Mouse (Mus musculus): ENCODE results near the gene Ank2. TPM values are rescaled to one million over a fixed set of nuclear protein-coding genes. Genes with fewer than 3 reads are reported as not detected.

The Ank2 gene
- polyA plus RNA-seq, 1 experiment from 2014 or later, result 16.6 TPM

DNA sequence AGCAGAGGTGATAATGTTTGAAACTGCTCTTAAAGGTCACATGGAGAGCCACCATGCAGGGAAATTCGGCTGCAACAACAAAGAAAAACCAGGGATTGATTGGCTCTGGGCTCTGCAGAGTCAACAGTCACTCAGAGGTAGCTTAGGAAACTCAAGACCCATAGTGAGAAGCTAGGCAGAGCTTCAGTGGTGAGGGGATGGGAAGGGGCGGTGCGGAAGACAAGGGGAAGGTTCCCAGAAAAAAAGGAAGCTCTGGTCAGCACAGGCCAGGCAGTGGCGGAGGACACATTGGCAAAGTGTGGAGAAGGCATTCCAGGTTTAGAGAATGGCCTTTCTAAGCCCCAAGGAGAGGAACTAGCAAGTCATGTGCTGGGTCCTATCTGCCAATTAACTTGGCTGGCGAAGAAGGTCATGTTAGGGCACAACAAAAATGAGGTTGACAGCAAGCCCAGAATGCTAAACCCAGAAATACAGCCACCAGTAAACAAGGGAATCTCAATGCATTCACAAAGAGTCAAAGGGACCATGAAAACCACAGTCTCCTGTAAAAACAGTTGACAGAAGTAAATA lies 28.4 kb upstream of the Ank2 start:
- H3K27ac ChIP-seq (replicated peaks; ENCODE audit: low read depth, low read length), result no peak overlapping the region
- no peak overlapping the region for H3K4me3 ChIP-seq (ENCODE audit: low read depth, low read length)
- no peaks in the 10 kb centered on the region for H3K4me1 ChIP-seq (ENCODE audit: control insufficient read depth, insufficient read depth, low read length)
- H3K9me3 ChIP-seq (ENCODE audit: control insufficient read depth, low read length), result no peaks in the 10 kb centered on the region
- no peak overlapping the region for H3K9ac ChIP-seq (ENCODE audit: low read length)
- WGBS, result 79% methylated on average over 5 of the region's 5 CpGs
- no peak overlapping the region for H3K4me2 ChIP-seq (ENCODE audit: low read depth, severe bottlenecking)
- no peaks in the 10 kb centered on the region for H3K27me3 ChIP-seq (ENCODE audit: control insufficient read depth, insufficient read depth, low read length)
- no peak for DNase-seq (ENCODE audit: low spot score)
- ATAC-seq (ENCODE audit: insufficient number of reproducible peaks, low FRiP score, low TSS enrichment, low read depth), result no peak
- H3K36me3 ChIP-seq (ENCODE audit: control insufficient read depth, insufficient read depth, low read length), result no peaks in the 10 kb centered on the region

DNA sequence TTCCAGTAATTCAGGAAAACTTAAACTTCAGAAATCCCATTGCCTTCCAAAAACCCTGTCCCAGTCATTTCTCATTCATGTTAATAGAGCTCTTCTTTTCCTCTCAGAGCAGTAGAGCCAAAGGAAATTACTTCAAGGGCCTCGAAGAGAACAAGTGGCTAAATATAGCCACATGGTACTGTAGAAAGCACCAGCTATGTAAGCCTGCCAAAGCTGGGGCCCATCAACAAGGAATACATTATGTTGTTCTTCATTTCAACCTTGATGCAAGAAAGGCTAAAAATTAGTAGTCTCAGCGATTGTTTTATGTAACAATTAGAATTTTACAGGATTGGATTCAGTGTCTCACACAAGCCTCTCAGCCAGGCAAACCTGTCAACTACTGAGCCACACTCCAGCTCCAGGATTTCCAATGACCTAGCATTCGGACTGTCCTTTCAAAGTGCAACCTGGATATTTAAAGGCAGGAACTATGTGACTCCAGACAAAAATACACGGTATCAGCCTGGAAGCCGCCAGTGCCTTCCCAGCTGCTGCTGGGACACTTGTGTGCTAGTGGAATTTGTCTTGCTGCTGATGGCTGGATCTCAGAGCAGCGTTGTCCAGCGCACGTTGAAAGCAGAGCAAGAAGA lies 26.2 kb upstream of the Ank2 start:
- no peaks in the 10 kb centered on the region for H3K27me3 ChIP-seq (ENCODE audit: control insufficient read depth, insufficient read depth, low read length)
- no peak overlapping the region for H3K4me3 ChIP-seq (ENCODE audit: low read depth, low read length)
- H3K4me2 ChIP-seq (ENCODE audit: low read depth, severe bottlenecking), result no peak overlapping the region
- no peaks in the 10 kb centered on the region for H3K9me3 ChIP-seq (ENCODE audit: control insufficient read depth, low read length)
- DNase-seq (ENCODE audit: low spot score) (no peak), ATAC-seq (ENCODE audit: insufficient number of reproducible peaks, low FRiP score, low TSS enrichment, low read depth) (no peak)
- H3K36me3 ChIP-seq (ENCODE audit: control insufficient read depth, insufficient read depth, low read length), result no peaks in the 10 kb centered on the region
- H3K9ac ChIP-seq (ENCODE audit: low read length), result no peak overlapping the region
- 84% methylated on average over 8 of the region's 8 CpGs for WGBS
- H3K27ac ChIP-seq (replicated peaks; ENCODE audit: low read depth, low read length), result no peak overlapping the region
- no peaks in the 10 kb centered on the region for H3K4me1 ChIP-seq (ENCODE audit: control insufficient read depth, insufficient read depth, low read length)

DNA sequence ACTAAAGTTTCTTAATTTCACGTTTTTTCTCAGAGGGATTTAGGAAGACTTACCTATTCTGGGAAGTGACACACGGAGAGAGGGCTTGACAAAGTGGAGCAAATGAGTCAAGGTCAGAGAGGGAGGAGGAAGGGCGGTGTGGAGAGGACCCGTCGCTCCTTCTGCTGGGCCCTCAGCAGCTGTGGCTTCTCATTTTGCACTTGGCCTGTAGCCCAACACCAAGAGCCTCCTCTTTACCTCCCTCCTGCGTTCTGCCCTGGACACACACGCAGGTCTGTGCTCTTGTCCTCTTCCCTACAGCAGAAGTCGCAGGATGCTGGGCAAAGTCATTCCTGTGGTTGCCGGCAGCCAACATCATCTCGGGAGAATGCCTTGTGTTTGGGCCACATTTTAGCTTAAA lies 22.0 kb upstream of the Ank2 start:
- 74% methylated on average over 10 of the region's 10 CpGs for WGBS
- Histone ChIP-seq H3K4me1 (ENCODE audit: control insufficient read depth, insufficient read depth, low read length) (no peaks in the 10 kb centered on the region), H3K27ac (replicated peaks; ENCODE audit: low read depth, low read length) (no peak overlapping the region)

DNA sequence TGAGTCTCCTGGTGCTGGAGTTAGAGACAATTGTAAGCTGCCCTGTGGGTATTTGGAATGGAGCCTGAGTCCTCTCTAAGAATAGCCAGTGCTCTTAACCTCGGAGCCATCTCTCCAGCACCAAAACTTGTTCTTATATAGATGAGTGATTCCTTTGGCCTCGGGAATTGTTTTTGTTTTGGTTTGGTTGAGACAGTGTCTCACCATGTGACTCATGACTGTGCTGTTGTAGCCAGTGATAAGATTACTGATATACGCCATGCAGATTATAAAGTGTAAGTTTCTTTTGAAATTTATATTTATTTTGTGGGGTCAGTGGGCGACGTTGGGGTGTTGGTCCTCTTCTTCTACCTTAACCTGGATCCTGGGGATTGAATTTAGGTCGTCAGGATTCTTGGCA lies 21.1 kb upstream of the Ank2 start:
- H3K27me3 ChIP-seq (ENCODE audit: control insufficient read depth, insufficient read depth, low read length), result no peaks in the 10 kb centered on the region
- no peak overlapping the region for H3K4me2 ChIP-seq (ENCODE audit: low read depth, severe bottlenecking)
- no peak for DNase-seq (ENCODE audit: low spot score)
- no peak overlapping the region for H3K9ac ChIP-seq (ENCODE audit: low read length)
- no peaks in the 10 kb centered on the region for H3K36me3 ChIP-seq (ENCODE audit: control insufficient read depth, insufficient read depth, low read length)
- H3K4me3 ChIP-seq (ENCODE audit: low read depth, low read length), result no peak overlapping the region
- ATAC-seq (ENCODE audit: insufficient number of reproducible peaks, low FRiP score, low TSS enrichment, low read depth), result no peak
- no peak overlapping the region for H3K27ac ChIP-seq (replicated peaks; ENCODE audit: low read depth, low read length)
- no peaks in the 10 kb centered on the region for H3K4me1 ChIP-seq (ENCODE audit: control insufficient read depth, insufficient read depth, low read length)
- no peaks in the 10 kb centered on the region for H3K9me3 ChIP-seq (ENCODE audit: control insufficient read depth, low read length)
- 86% methylated on average over 6 of the region's 6 CpGs for WGBS

More for the DNA sequence above, 22.0 kb upstream of the Ank2 start:
- H3K4me3 ChIP-seq (ENCODE audit: low read depth, low read length), result no peak overlapping the region
- H3K9me3 ChIP-seq (ENCODE audit: control insufficient read depth, low read length), result no peaks in the 10 kb centered on the region
- no peak for DNase-seq (ENCODE audit: low spot score)
- no peaks in the 10 kb centered on the region for H3K36me3 ChIP-seq (ENCODE audit: control insufficient read depth, insufficient read depth, low read length)
- no peak overlapping the region for H3K9ac ChIP-seq (ENCODE audit: low read length)
- ATAC-seq (ENCODE audit: insufficient number of reproducible peaks, low FRiP score, low TSS enrichment, low read depth), result no peak
- H3K27me3 ChIP-seq (ENCODE audit: control insufficient read depth, insufficient read depth, low read length), result no peaks in the 10 kb centered on the region
- H3K4me2 ChIP-seq (ENCODE audit: low read depth, severe bottlenecking), result no peak overlapping the region

DNA sequence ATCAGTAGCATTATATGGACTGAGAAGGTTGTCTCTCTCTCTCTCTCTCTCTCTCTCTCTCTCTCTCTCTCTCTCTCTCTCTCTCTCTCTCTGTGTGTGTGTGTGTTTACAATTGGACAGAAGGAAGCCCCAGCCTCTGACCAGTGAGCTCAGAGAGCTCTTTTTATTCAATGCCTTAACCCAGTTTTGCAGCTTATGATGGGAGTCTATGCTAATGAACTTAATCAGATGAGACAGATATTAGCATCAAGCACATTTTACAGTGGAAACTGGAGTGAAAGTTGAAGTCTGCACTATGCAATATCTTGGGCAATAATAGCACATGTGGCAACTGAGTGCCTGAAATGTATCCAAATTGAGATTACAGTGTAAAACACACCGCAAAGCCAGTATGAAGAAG lies 16.1 kb upstream of the Ank2 start:
- Histone ChIP-seq H3K36me3 (ENCODE audit: control insufficient read depth, insufficient read depth, low read length) (no peaks in the 10 kb centered on the region), H3K9me3 (ENCODE audit: control insufficient read depth, low read length) (no peaks in the 10 kb centered on the region), H3K4me2 (ENCODE audit: low read depth, severe bottlenecking) (no peak overlapping the region), H3K4me3 (ENCODE audit: low read depth, low read length) (no peak overlapping the region), H3K27ac (replicated peaks; ENCODE audit: low read depth, low read length) (no peak overlapping the region), H3K4me1 (ENCODE audit: control insufficient read depth, insufficient read depth, low read length) (no peaks in the 10 kb centered on the region), H3K9ac (ENCODE audit: low read length) (no peak overlapping the region), H3K27me3 (ENCODE audit: control insufficient read depth, insufficient read depth, low read length) (no peaks in the 10 kb centered on the region)
- no peak for ATAC-seq (ENCODE audit: insufficient number of reproducible peaks, low FRiP score, low TSS enrichment, low read depth)
- WGBS, result 91% methylated on average over 1 of the region's 1 CpGs
- DNase-seq (ENCODE audit: low spot score), result no peak

DNA sequence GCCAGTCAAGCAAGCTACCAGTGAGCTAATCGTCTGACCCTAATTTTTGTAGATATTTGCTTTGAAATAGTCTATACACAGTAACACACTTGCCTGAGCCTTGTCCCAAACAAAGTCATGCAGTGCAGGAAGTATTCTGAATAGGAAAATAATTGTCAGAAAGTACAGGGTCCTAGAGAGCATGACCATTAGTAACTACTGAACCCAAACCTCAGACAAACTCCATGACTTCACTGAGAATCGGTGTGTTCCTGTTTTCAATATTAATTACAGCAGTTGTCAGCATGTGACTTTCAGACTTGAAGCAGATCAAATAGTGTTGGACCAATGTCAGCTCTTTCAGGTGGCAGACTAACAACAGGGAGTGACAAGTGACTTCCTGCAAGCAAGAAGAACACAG lies 14.5 kb upstream of the Ank2 start:
- no peak overlapping the region for H3K9ac ChIP-seq (ENCODE audit: low read length)

DNA sequence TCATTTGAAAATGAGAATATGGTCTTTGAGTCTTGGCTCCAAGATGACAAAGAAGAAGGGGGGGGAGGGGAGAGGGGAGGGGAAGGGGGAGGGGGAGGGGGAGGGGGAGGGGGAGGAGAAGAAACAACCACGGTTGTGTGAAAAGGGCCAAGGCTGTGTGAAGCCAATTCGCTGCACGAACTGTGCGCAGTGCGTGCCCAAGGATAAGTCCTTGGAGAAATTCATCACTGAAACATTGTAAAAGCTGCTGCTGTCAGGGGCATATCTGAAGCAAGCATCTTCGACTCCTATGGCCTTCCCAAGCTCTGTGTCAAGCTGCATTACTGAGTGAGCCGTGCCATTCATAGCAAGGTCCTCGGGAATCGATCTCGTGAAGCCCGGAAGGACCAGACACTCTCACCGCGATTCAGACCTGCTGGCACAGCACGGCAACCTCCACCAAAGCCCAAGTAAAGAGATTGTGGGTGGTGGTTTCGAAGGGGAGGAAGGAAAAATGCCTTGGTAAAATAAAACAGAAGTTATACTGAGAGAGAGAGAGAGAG lies 13.7 kb upstream of the Ank2 start:
- ATAC-seq (ENCODE audit: insufficient number of reproducible peaks, low FRiP score, low TSS enrichment, low read depth), result no peak
- H3K4me3 ChIP-seq (ENCODE audit: low read depth, low read length), result no peak overlapping the region
- no peaks in the 10 kb centered on the region for H3K27me3 ChIP-seq (ENCODE audit: control insufficient read depth, insufficient read depth, low read length)
- H3K9me3 ChIP-seq (ENCODE audit: control insufficient read depth, low read length), result no peaks in the 10 kb centered on the region
- no peaks in the 10 kb centered on the region for H3K4me1 ChIP-seq (ENCODE audit: control insufficient read depth, insufficient read depth, low read length)
- H3K27ac ChIP-seq (replicated peaks; ENCODE audit: low read depth, low read length), result no peak overlapping the region
- H3K36me3 ChIP-seq (ENCODE audit: control insufficient read depth, insufficient read depth, low read length), result no peaks in the 10 kb centered on the region
- no peak overlapping the region for H3K4me2 ChIP-seq (ENCODE audit: low read depth, severe bottlenecking)
- WGBS, result 72% methylated on average over 15 of the region's 15 CpGs
- no peak overlapping the region for H3K9ac ChIP-seq (ENCODE audit: low read length)
- DNase-seq (ENCODE audit: low spot score), result no peak

More for the DNA sequence above, 14.5 kb upstream of the Ank2 start:
- ATAC-seq (ENCODE audit: insufficient number of reproducible peaks, low FRiP score, low TSS enrichment, low read depth) (no peak), DNase-seq (ENCODE audit: low spot score) (no peak)
- H3K9me3 ChIP-seq (ENCODE audit: control insufficient read depth, low read length), result no peaks in the 10 kb centered on the region
- H3K27me3 ChIP-seq (ENCODE audit: control insufficient read depth, insufficient read depth, low read length), result no peaks in the 10 kb centered on the region
- no peak overlapping the region for H3K4me2 ChIP-seq (ENCODE audit: low read depth, severe bottlenecking)
- 69% methylated on average over 2 of the region's 2 CpGs for WGBS
- no peak overlapping the region for H3K4me3 ChIP-seq (ENCODE audit: low read depth, low read length)
- no peaks in the 10 kb centered on the region for H3K4me1 ChIP-seq (ENCODE audit: control insufficient read depth, insufficient read depth, low read length)
- no peak overlapping the region for H3K27ac ChIP-seq (replicated peaks; ENCODE audit: low read depth, low read length)
- no peaks in the 10 kb centered on the region for H3K36me3 ChIP-seq (ENCODE audit: control insufficient read depth, insufficient read depth, low read length)

DNA sequence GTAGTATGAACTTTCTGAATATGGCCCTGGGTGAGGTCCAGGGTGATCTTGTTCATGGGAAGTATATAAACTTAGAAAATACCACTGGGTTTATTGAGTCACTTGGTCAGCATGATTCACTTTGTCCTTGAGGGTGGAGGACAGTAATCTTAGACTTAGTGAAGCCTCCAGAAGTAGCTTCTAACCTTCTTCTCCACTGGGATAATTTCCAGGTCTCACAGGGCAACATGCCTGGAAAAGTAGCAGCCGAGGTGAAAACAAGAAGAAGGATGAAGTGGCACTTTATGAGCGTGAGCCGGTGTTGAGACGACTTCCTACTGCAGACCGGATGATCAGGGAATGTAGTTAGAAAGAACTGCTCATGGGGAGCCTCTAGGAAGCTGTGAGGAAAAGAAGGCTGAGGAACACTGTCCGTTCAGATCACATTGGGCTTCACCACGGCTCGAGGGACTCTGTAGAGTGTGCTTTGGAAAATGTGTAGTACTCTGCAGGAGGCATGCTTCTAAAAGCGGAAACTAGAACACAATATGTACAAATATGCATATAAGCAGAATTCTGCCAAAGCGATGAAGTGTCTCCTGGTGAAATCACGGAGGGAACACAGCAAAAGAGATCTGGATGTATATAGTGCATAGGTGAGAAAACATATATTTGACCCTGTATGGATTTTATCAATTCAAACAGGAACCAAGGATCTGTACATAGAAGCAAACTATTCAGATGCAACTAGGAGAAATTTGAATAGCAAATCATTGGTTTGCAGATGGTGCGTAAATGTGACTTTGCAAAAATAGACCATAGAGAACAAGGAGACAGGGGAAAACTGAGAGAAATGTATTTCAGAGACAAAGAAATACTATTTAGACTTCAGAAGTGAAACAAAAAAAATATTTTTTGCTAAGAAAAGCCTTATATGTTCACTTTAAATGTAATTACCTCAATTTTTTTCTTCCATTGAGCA lies 12.9 kb upstream of the Ank2 start:
- H3K27me3 ChIP-seq (ENCODE audit: control insufficient read depth, insufficient read depth, low read length), result no peaks in the 10 kb centered on the region
- H3K9me3 ChIP-seq (ENCODE audit: control insufficient read depth, low read length), result no peaks in the 10 kb centered on the region
- H3K4me1 ChIP-seq (ENCODE audit: control insufficient read depth, insufficient read depth, low read length), result no peaks in the 10 kb centered on the region
- ATAC-seq (ENCODE audit: insufficient number of reproducible peaks, low FRiP score, low TSS enrichment, low read depth) (no peak), DNase-seq (ENCODE audit: low spot score) (no peak)
- H3K4me3 ChIP-seq (ENCODE audit: low read depth, low read length), result no peak overlapping the region
- H3K4me2 ChIP-seq (ENCODE audit: low read depth, severe bottlenecking), result no peak overlapping the region
- no peaks in the 10 kb centered on the region for H3K36me3 ChIP-seq (ENCODE audit: control insufficient read depth, insufficient read depth, low read length)
- no peak overlapping the region for H3K27ac ChIP-seq (replicated peaks; ENCODE audit: low read depth, low read length)
- H3K9ac ChIP-seq (ENCODE audit: low read length), result no peak overlapping the region
- 79% methylated on average over 12 of the region's 12 CpGs for WGBS

Data from limb, embryonic 11.5 days (tissue).